Mouse (Mus musculus) olfactory bulb, adult 2 months (tissue): ENCODE measurements around the gene Cdk17.

ENCODE experiments used
- CTCF ChIP-seq: fragments of 200-500 bp; IDR thresholded peaks from 2 replicates; pipeline ENCODE4 v1.5.1; 2012; ENCODE audit warnings: low read depth, mild to moderate bottlenecking, low read length, moderate library complexity; ENCODE audit not compliant: insufficient read depth
- POLR2A ChIP-seq: fragments of 200-500 bp; IDR thresholded peaks from 2 replicates; pipeline ENCODE4 v1.6.1; 2012; ENCODE audit warnings: mild to moderate bottlenecking, low read depth, low read length, moderate library complexity; ENCODE audit not compliant: insufficient read depth

- no peak for TF ChIP-seq CTCF
- no peak for TF ChIP-seq POLR2A
Observed at GRCm38 (mm10) chr10:93213339-93213738, 52.7 kb downstream of the Cdk17 start.
